Mouse (Mus musculus) embryonic facial prominence, embryonic 15.5 days (tissue): Measurements from ENCODE around the gene Naa60. TPM values are rescaled to one million over a fixed set of nuclear protein-coding genes. Genes with fewer than 3 reads are reported as not detected.

Experiments used
- ATAC-seq: fragments of 200-750 bp; cut with Nextera tagmentation; 2 replicates; pipeline ENCODE4 v1.8.0; 2017; ENCODE audit warnings: low read depth, moderate TSS enrichment; ENCODE audit not compliant: insufficient number of reproducible peaks, low FRiP score, low TSS enrichment
- H3K27ac ChIP-seq: fragments of 300-500 bp; sonication (generic); replicated peaks from 2 replicates; pipeline ENCODE4 v1.5.1; 2015; ENCODE audit warnings: mild to moderate bottlenecking, inconsistent platforms
- H3K27me3 ChIP-seq: fragments of 300-500 bp; sonication (generic); 2 replicates; pipeline ENCODE4 v1.6.1; 2015; ENCODE audit warnings: inconsistent platforms
- H3K36me3 ChIP-seq: fragments of 300-500 bp; sonication (generic); 2 replicates; pipeline ENCODE4 v1.6.1; 2015; ENCODE audit warnings: mild to moderate bottlenecking, inconsistent platforms
- H3K4me1 ChIP-seq: fragments of 300-500 bp; sonication (generic); 2 replicates; pipeline ENCODE4 v1.6.1; 2015; ENCODE audit warnings: inconsistent platforms
- H3K4me2 ChIP-seq: fragments of 300-500 bp; sonication (generic); replicated peaks from 2 replicates; pipeline ENCODE4 v1.6.1; 2015; ENCODE audit warnings: mild to moderate bottlenecking, inconsistent platforms
- H3K4me3 ChIP-seq: fragments of 300-500 bp; sonication (generic); replicated peaks from 2 replicates; pipeline ENCODE4 v1.5.1; 2015; ENCODE audit warnings: mild to moderate bottlenecking, inconsistent platforms
- H3K9ac ChIP-seq: fragments of 300-500 bp; sonication (generic); 2 replicates; pipeline ENCODE4 v1.6.1; 2015; ENCODE audit warnings: inconsistent platforms
- H3K9me3 ChIP-seq: fragments of 300-500 bp; sonication (generic); replicated peaks from 2 replicates; pipeline ENCODE4 v1.6.1; 2016; ENCODE audit warnings: inconsistent platforms
- WGBS: fragments of 180-500 bp; shearing (Covaris S2); methylation state at CpG from one replicate; pipeline ENCODE4 v1.1.7; 2015; 5-methylcytosine and 5-hydroxymethylcytosine counted together
- microRNA-seq: library from miRNA; unstranded; fragments of <30 nt; microRNA quantifications from one replicate; pipeline ENCODE4, GENCODE M21; 2016; ENCODE audit warnings: borderline number of aligned reads
- polyA plus RNA-seq: library from polyadenylated mRNA; unstranded; fragments of >200 nt; fragmentation: Nextera tagmentation; extraction: Ambion mirVana; gene quantifications from 2 replicates; pipeline ENCODE4 v1.2.1, GENCODE M21; 2015

The Naa60 gene
- polyA plus RNA-seq, 1 experiment from 2014 or later = 59.6 TPM

DNA sequence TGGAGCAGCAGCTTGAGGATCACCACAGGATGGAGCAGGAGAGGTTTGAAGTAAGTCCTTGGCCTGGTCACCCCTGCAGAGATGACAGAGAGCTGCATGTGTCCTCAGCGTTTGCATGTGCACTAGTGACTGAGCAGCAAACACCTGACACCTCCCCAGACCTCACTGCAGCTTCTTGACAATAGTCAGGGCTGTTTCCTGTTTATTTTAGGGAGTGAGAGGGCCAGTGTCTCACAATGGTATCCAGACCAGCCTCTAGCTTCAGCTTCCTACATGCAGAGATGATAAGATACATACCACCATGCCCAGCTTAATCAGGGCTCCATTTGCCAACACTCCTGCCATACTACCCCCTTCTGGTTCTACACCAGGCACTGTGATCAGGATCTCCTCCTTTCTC is 56.4 kb downstream of the Naa60 start:
- ATAC-seq = no peak

DNA sequence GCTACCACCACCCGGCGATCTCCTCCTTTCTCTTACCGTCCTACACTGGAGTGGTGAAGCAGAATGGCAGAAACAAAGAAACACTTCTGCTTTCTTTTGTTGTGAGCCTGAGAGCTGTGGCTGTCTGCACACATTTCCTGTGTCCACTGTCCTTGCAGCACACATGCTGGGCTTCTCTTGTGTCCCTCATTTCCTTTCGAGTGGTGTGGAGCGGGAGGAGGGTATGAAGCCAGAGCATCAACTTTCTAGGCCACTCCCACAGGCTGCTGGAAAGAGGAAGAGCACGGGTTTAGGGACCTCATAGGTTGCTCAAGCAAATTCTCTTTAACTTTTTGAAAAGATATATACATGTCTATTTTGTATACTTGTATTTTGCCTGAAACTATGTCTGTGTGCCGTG is 57.0 kb downstream of the Naa60 start:
- 75% methylated on average over 7 of the region's 7 CpGs for WGBS
- Histone ChIP-seq H3K4me2 (no peak overlapping the region), H3K36me3 (peaks cover 76% of the 10 kb centered on the region), H3K4me1 (no peaks in the 10 kb centered on the region), H3K27me3 (no peaks in the 10 kb centered on the region), H3K9ac (no peak overlapping the region), H3K4me3 (no peak overlapping the region), H3K27ac (no peak overlapping the region), H3K9me3 (no peaks in the 10 kb centered on the region)
- no peak for ATAC-seq

More for the DNA sequence above, 56.4 kb downstream of the Naa60 start:
- no peak overlapping the region for H3K9ac ChIP-seq
- H3K36me3 ChIP-seq = peaks cover 71% of the 10 kb centered on the region
- H3K4me1 ChIP-seq = peaks cover 4% of the 10 kb centered on the region
- H3K27me3 ChIP-seq = no peaks in the 10 kb centered on the region
- H3K27ac ChIP-seq = no peak overlapping the region
- no peak overlapping the region for H3K4me3 ChIP-seq
- no peak overlapping the region for H3K4me2 ChIP-seq
- no peaks in the 10 kb centered on the region for H3K9me3 ChIP-seq
- 76% methylated on average over 1 of the region's 1 CpGs for WGBS

GRCm38 (mm10) chr16:3933536-3933935 is 61.4 kb downstream of the Naa60 start:
- Histone ChIP-seq H3K27me3 (no peaks in the 10 kb centered on the region), H3K4me1 (no peaks in the 10 kb centered on the region), H3K9ac (no peak overlapping the region), H3K4me2 (no peak overlapping the region), H3K36me3 (peaks cover 84% of the 10 kb centered on the region), H3K4me3 (no peak overlapping the region), H3K9me3 (no peaks in the 10 kb centered on the region), H3K27ac (no peak overlapping the region)
- WGBS = 89% methylated on average over 6 of the region's 6 CpGs
- ATAC-seq = no peak

- ATAC-seq = no peak
- no peak overlapping the region for H3K27ac ChIP-seq
- H3K9ac ChIP-seq = no peak overlapping the region
- H3K9me3 ChIP-seq = no peaks in the 10 kb centered on the region
- H3K36me3 ChIP-seq = peaks cover 86% of the 10 kb centered on the region
- no peak overlapping the region for H3K4me2 ChIP-seq
- no peaks in the 10 kb centered on the region for H3K4me1 ChIP-seq
- WGBS = 95% methylated on average over 1 of the region's 1 CpGs
- no peaks in the 10 kb centered on the region for H3K27me3 ChIP-seq
- H3K4me3 ChIP-seq = no peak overlapping the region
Observed at GRCm38 (mm10) chr16:3934091-3934490, 61.9 kb downstream of the Naa60 start.

- H3K9me3 ChIP-seq = no peaks in the 10 kb centered on the region
- no peaks in the 10 kb centered on the region for H3K27me3 ChIP-seq
- no peak overlapping the region for H3K4me3 ChIP-seq
- H3K4me1 ChIP-seq = no peaks in the 10 kb centered on the region
- no peak overlapping the region for H3K27ac ChIP-seq
- H3K36me3 ChIP-seq = peaks cover 84% of the 10 kb centered on the region
- no peak overlapping the region for H3K9ac ChIP-seq
- H3K4me2 ChIP-seq = no peak overlapping the region
- no peak for ATAC-seq
- WGBS = 86% methylated on average over 4 of the region's 4 CpGs
Observed at GRCm38 (mm10) chr16:3934701-3935100, 62.5 kb downstream of the Naa60 start.

- Histone ChIP-seq H3K36me3 (no peaks in the 10 kb centered on the region), H3K4me1 (no peaks in the 10 kb centered on the region), H3K4me3 (no peak overlapping the region), H3K9ac (no peak overlapping the region), H3K4me2 (no peak overlapping the region), H3K27ac (no peak overlapping the region), H3K9me3 (no peaks in the 10 kb centered on the region), H3K27me3 (no peaks in the 10 kb centered on the region)
- ATAC-seq = no peak
- 73% methylated on average over 1 of the region's 1 CpGs for WGBS
Observed at GRCm38 (mm10) chr16:3951141-3951540, 79.0 kb downstream of the Naa60 start.

Small RNA genes lying within 50 kb of the gene (microRNA-seq; reads per million reads assigned to microRNA genes)
- not detected for gene Gm23493

Other genes with a start within 250 kb of the Naa60 start
- 0.08 and 0.17 TPM in 2 replicates for gene Mefv, start 154.3 kb upstream of the Naa60 start, polyA plus RNA-seq
- gene Zfp263, start 128.3 kb upstream of the Naa60 start, polyA plus RNA-seq = 44.9 and 53.9 TPM in 2 replicates
- gene Olfr15, start 41.5 kb upstream of the Naa60 start, polyA plus RNA-seq = 1.6 and 3.4 TPM in 2 replicates
- gene Zfp174, start 25.1 kb upstream of the Naa60 start, polyA plus RNA-seq = 1.9 and 2.1 TPM in 2 replicates
- gene Zfp597, start 12.2 kb downstream of the Naa60 start, polyA plus RNA-seq = 5.7 and 7.2 TPM in 2 replicates
- gene Gm20695, start 12.3 kb downstream of the Naa60 start, polyA plus RNA-seq = 1.3 and 1.9 TPM in 2 replicates
- 10.9 and 13.2 TPM in 2 replicates for gene 1700037C18Rik, start 36.3 kb downstream of the Naa60 start, polyA plus RNA-seq
- gene Cluap1, start 36.4 kb downstream of the Naa60 start, polyA plus RNA-seq = 36.2 and 37.8 TPM in 2 replicates
- gene Nlrc3, start 104.3 kb downstream of the Naa60 start, polyA plus RNA-seq = 0.87 and 0.97 TPM in 2 replicates
- 16.0 and 16.6 TPM in 2 replicates for gene Slx4, start 131.4 kb downstream of the Naa60 start, polyA plus RNA-seq
- 4.3 and 5.4 TPM in 2 replicates for gene Dnase1, start 164.6 kb downstream of the Naa60 start, polyA plus RNA-seq
- gene Trap1, start 205.5 kb downstream of the Naa60 start, polyA plus RNA-seq = 78.1 and 88.9 TPM in 2 replicates